Mouse (Mus musculus): ENCODE results near the gene Nfkbia.

Nfkbia gene

DNA sequence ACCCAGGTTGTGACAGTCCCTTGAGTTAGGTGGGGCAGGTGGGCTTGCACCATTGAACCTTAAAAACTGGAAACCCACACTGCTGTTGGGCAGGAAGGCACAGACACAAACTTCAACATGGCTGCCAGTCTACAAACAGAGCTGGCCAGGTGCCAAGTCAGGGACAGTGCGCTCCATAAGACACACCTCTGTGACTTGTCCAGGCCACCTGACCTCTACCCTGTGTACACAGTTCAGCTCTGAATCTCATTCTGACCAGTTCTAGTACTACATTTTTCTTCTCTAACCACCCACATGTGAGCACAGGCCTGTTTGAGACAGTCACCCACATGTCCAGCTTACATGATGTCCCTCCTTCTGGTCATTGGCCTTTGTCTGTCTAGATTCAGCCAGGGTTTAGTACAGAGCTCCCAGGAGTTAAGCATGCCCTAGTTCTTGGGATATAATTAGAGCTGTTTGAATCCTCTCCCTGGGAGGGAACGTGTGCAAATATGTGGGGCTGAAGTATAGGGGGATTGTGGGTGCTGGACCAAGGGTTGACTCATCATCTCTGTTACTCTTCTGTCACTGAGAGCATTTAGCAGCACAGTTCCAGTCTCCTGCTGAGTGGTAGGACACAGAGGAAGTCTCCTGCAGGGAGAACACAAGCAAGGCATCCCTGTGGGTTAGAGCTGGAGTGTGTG, 11.8 kb downstream of the Nfkbia start:
- Histone ChIP-seq H3K27me3 (ENCODE audit: insufficient read depth, low read length) (peaks cover 14% of the 10 kb centered on the region), H3K9me3 (ENCODE audit: low read length) (no peaks in the 10 kb centered on the region), H3K4me1 (replicated peaks; ENCODE audit: low read depth, low read length) (peaks cover 54% of the 10 kb centered on the region), H3K36me3 (ENCODE audit: insufficient read depth, low read length) (peaks cover 5% of the 10 kb centered on the region; the same call in 1 of the 2 replicates), H3K4me3 (replicated peaks; ENCODE audit: low read length) (no peak overlapping the region)
- TF ChIP-seq CTCF (conservative IDR thresholded peaks at IDR 0.05; ENCODE audit: low read length): no peak
- no peak for TF ChIP-seq POU5F1 (IDR thresholded peaks at IDR 0.05; ENCODE audit: borderline replicate concordance, low read length)
- no peak for TF ChIP-seq NANOG (IDR thresholded peaks at IDR 0.05; ENCODE audit: borderline replicate concordance, low read length)

DNA sequence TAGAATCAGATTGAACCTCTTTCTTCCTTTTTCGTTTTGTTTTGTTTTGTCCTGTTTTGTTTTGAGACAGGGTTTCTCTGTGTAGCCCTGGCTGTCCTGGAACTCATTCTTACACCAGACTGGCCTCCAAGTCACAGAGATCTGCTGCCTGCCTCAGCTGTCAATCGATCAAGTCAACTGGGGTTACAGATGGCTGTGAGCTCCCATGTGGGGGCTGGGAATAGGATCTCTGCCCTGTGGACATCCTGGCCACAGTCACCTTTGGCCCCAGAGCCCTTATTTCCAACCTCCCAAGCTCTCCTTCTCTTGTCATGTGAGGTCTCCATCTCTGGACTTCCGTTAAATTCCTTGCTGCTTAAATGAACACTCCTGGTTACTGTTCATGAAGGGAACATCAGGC, 13.5 kb downstream of the Nfkbia start:
- TF ChIP-seq POU5F1 (IDR thresholded peaks at IDR 0.05; ENCODE audit: borderline replicate concordance, low read length) (no peak), NANOG (IDR thresholded peaks at IDR 0.05; ENCODE audit: borderline replicate concordance, low read length) (no peak), CTCF (conservative IDR thresholded peaks at IDR 0.05; ENCODE audit: low read length) (no peak)
- no peak overlapping the region for H3K4me3 ChIP-seq (replicated peaks; ENCODE audit: low read length)
- peaks cover 8% of the 10 kb centered on the region for H3K27me3 ChIP-seq (ENCODE audit: insufficient read depth, low read length)
- H3K36me3 ChIP-seq (ENCODE audit: insufficient read depth, low read length): no peaks in the 10 kb centered on the region
- peaks cover 55% of the 10 kb centered on the region for H3K4me1 ChIP-seq (replicated peaks; ENCODE audit: low read depth, low read length)
- H3K9me3 ChIP-seq (ENCODE audit: low read length): no peaks in the 10 kb centered on the region

DNA sequence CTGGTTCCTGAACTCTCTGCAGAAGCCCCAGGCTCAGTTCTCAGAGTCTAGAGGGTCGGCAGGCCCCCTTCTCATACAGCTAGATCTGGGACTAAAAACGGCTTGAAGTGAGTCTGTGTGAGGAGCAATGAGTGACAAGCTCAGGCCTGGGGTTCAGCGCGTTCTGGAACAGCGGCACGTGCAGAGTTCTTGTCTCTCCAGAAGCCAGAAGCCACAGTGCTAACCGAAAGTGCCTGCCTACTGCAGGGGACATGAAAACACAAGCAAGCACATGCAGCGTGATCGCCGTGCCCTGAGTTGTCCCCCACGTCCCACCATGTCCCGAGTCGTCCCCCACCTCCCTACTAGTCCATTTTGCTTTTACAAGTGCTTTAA, 18.3 kb downstream of the Nfkbia start:
- Histone ChIP-seq H3K27me3 (ENCODE audit: insufficient read depth, low read length) (peaks cover 14% of the 10 kb centered on the region; the same call in 1 of the 2 replicates), H3K4me1 (replicated peaks; ENCODE audit: low read depth, low read length) (peaks cover 79% of the 10 kb centered on the region), H3K36me3 (ENCODE audit: insufficient read depth, low read length) (no peaks in the 10 kb centered on the region), H3K9me3 (ENCODE audit: low read length) (no peaks in the 10 kb centered on the region), H3K4me3 (replicated peaks; ENCODE audit: low read length) (peak overlapping the region; percentile 62)
- TF ChIP-seq CTCF (conservative IDR thresholded peaks at IDR 0.05; ENCODE audit: low read length): no peak
- TF ChIP-seq POU5F1 (IDR thresholded peaks at IDR 0.05; ENCODE audit: borderline replicate concordance, low read length): no peak
- no peak for TF ChIP-seq NANOG (IDR thresholded peaks at IDR 0.05; ENCODE audit: borderline replicate concordance, low read length)

DNA sequence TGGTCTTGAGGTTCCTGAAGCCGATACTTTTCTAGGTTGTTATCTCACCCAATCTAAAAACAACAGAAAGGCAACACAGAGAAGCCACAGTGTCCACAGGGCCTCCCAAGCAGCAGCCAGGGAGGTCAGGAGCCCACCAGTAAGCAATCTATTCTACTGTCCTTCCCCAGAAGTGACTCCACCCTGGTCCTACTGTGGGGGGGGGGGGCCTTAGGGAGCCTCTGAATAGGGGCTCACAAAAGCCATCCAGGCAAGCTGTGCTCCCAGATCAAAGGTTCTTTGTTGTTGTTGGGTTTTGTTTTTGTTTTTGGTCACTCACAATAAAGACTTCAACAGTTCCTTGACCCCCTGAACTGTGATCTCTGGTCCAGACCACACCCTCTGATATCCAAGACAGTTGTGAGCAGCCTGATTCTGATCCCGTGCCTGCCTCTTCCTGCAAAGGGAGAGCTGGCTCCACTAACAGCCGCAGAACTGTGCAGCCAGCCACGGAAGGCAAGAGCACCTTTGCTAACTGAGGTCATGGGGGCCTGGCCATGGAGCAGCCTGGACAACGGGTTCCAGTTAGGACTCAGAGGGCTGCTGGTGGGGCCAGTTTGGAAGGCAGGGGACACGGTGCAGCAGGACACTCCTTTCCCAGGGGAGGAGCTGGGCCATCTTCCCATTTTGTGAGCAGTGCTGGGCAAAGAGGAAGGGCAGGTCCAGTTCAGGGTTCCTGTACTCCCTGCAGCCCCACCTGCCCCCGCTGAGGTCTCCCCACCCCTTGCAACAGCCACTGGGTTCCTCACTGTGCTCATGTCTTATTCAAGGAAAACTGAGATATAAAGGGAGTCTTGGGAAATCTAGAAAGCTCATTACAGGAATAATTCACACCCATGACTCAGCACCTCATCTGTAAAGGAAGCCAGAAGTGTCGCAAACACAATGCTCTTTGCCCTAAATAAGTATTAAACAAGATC, 18.9 kb downstream of the Nfkbia start:
- H3K36me3 ChIP-seq (ENCODE audit: insufficient read depth, low read length): no peaks in the 10 kb centered on the region
- H3K4me3 ChIP-seq (replicated peaks; ENCODE audit: low read length): peak overlapping the region; percentile 62
- H3K4me1 ChIP-seq (replicated peaks; ENCODE audit: low read depth, low read length): peaks cover 85% of the 10 kb centered on the region
- H3K27me3 ChIP-seq (ENCODE audit: insufficient read depth, low read length): peaks cover 19% of the 10 kb centered on the region
- TF ChIP-seq POU5F1 (IDR thresholded peaks at IDR 0.05; ENCODE audit: borderline replicate concordance, low read length) (no peak), NANOG (IDR thresholded peaks at IDR 0.05; ENCODE audit: borderline replicate concordance, low read length) (peak; percentile 60; the same call in 1 of the 2 replicates), CTCF (conservative IDR thresholded peaks at IDR 0.05; ENCODE audit: low read length) (no peak)
- no peaks in the 10 kb centered on the region for H3K9me3 ChIP-seq (ENCODE audit: low read length)

DNA sequence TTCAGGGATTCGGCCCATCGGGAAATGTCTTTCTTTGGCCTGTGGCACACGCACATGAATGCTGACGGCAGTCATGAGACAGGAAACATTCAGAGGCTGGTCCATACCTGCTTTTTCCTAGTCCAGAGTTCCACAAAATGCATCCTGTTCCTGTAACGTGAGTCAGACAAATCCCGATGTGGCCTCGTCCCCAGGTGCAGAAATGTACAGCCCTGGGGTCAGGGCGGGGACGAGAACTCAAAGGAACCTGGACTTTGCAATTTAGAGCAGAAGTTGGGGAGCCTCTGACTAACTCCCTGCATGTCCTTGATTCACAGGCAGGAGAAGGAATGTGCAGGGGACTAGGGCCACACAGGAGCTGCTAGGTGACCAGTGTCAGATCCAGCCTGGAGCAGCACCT, 21.1 kb downstream of the Nfkbia start:
- H3K9me3 ChIP-seq (ENCODE audit: low read length): no peaks in the 10 kb centered on the region
- no peak for TF ChIP-seq POU5F1 (IDR thresholded peaks at IDR 0.05; ENCODE audit: borderline replicate concordance, low read length)
- TF ChIP-seq CTCF (conservative IDR thresholded peaks at IDR 0.05; ENCODE audit: low read length): no peak
- TF ChIP-seq NANOG (IDR thresholded peaks at IDR 0.05; ENCODE audit: borderline replicate concordance, low read length): no peak
- peaks cover 36% of the 10 kb centered on the region for H3K27me3 ChIP-seq (ENCODE audit: insufficient read depth, low read length)
- H3K4me1 ChIP-seq (replicated peaks; ENCODE audit: low read depth, low read length): peaks cover 99% of the 10 kb centered on the region
- H3K36me3 ChIP-seq (ENCODE audit: insufficient read depth, low read length): no peaks in the 10 kb centered on the region
- peak overlapping the region; percentile 3; the same call in 1 of the 2 replicates for H3K4me3 ChIP-seq (replicated peaks; ENCODE audit: low read length)

DNA sequence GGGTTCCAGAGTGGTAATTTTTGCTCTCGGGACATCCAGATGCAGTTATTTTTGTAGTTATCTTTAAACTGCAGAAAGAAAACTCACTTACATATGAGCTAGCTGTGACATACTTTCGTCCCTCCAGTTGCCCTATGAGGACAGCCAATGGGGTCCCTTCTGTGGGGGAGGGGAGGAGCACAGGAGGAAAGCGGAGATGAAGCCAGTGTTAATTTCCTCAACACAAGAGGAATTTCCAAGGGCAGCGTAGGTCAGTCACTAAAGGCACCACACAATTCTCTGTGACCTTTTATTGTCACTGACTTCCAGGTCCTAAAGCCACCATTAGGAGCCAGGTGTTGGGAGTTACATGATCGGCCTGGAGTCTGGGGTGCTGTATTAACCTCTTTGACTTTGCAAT, 22.0 kb downstream of the Nfkbia start:
- H3K36me3 ChIP-seq (ENCODE audit: insufficient read depth, low read length): no peaks in the 10 kb centered on the region
- H3K27me3 ChIP-seq (ENCODE audit: insufficient read depth, low read length): peaks cover 39% of the 10 kb centered on the region
- no peaks in the 10 kb centered on the region for H3K9me3 ChIP-seq (ENCODE audit: low read length)
- H3K4me1 ChIP-seq (replicated peaks; ENCODE audit: low read depth, low read length): peaks cover 99% of the 10 kb centered on the region
- TF ChIP-seq CTCF (conservative IDR thresholded peaks at IDR 0.05; ENCODE audit: low read length) (no peak), POU5F1 (IDR thresholded peaks at IDR 0.05; ENCODE audit: borderline replicate concordance, low read length) (no peak), NANOG (IDR thresholded peaks at IDR 0.05; ENCODE audit: borderline replicate concordance, low read length) (no peak)
- H3K4me3 ChIP-seq (replicated peaks; ENCODE audit: low read length): 0 out of 2 replicates have a peak overlapping the region, but pooled peaks have one; percentile 37

DNA sequence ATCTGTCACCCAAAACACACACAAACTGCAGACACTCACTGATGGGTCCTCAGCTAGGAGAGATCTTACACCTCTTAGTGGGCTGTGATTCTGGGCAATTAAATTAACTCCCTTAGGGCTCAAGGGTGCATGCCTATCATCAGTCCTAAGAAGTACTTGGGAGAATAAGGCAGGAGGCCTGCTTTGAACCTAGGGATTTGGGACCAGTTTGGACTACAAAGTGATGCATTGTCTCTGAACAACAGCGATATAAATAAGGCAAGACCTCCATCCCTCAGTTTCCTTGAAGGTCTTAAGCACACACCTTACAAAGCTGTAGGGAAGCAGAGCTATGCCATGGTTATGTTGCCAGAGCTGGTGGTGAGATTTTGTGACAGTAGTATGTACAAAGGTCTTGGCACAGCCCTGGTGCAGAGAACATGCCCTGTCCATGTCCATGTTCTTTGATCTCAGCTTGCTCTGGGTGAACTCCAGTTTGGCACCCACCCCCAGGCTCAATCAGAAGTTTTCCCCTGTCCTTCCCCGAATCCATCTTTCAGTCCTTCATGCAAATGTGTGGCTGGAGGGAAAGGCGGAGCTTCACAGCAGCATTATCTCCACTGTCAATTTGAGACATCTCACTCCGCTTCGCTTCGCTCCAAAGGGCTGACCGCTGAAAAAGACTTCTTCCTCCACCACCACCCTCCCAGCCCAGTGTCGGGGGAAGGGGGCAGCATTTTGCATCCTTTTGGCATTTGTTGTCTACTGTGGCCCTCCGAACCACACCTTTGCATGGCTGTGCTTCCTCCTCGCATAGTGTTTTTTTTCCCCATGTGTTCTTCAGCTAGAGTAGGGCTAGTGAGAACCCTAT, 24.9 kb downstream of the Nfkbia start:
- Histone ChIP-seq H3K4me3 (replicated peaks; ENCODE audit: low read length) (no peak overlapping the region), H3K27me3 (ENCODE audit: insufficient read depth, low read length) (peaks cover 39% of the 10 kb centered on the region), H3K4me1 (replicated peaks; ENCODE audit: low read depth, low read length) (peaks cover 98% of the 10 kb centered on the region), H3K9me3 (ENCODE audit: low read length) (no peaks in the 10 kb centered on the region), H3K36me3 (ENCODE audit: insufficient read depth, low read length) (no peaks in the 10 kb centered on the region)
- no peak for TF ChIP-seq CTCF (conservative IDR thresholded peaks at IDR 0.05; ENCODE audit: low read length)
- no peak for TF ChIP-seq NANOG (IDR thresholded peaks at IDR 0.05; ENCODE audit: borderline replicate concordance, low read length)
- TF ChIP-seq POU5F1 (IDR thresholded peaks at IDR 0.05; ENCODE audit: borderline replicate concordance, low read length): no peak
